Mouse (Mus musculus) right cerebral cortex, adult 18-20 months (tissue): ENCODE data around the gene Frmd7.
A peak's percentile ranks its signal among the peaks of the same experiment; 100 is the strongest.

ENCODE experiments used
- DNase-seq: peaks from one replicate; pipeline ENCODE4 v3.0.0; 2022; ENCODE audit warnings: mixed read lengths

Frmd7 gene

DNA sequence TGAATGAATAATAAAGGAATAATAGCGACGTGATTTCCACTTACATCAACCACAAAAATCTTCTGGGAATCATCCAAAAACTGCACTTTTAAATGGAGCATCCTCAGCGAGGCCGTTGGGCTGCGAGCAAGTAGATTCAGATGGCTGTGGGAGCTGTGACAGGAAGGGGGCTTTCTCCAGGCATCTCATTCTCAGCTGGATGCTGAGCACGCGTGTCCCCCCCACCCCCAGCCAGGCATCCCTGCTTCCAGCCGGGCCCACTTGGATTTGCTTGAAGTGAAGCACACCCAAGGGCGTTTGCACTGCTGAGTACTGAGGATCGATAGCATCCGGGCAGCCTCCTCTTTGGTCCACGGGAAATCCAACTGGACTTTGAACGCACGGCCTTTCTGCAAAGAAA is at the start of gene Frmd7:
TSS of gene Frmd7 (minus strand) at position 101 of the 400 bp plus-strand sequence.
- no peak for DNase-seq

DNA sequence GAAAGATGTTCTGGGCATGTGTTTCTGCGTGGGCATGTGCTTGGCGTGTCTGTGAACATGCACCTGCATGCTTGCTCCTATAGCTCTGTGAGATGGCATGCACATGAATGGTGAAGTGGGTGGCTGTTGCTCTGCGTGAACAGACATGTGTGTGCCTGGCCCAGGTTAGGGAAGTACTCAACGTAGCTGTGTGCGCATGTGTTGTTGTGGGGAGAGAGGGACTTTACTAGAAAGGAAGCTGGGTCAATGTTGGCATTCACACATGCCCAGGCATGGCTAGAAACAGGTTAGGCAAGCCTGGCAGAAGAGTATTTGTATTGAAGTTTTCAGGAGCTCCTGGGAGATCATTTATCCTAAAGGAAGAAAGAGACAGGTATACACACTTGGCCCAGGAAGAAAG is 48.8 kb upstream of the Frmd7 start:
- DNase-seq = no peak

DNA sequence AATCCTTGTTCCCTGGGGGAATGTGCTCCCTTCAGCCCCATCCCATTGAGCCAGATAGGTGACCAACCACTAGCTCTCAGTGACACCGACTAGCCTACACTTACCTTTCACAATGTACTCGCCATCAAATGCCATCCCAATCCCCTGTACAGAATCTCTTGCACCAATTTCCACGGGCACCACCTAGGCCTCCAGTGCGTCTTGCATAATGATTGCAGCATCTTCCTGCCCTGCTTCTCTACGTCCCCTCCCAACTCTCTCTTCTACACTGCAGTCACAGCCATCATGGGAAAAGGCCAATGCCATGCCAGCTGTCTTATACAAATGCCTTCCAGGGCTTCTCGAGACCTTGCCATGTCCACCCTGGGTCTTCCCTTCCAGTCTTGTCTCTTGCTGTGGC is 47.4 kb upstream of the Frmd7 start:
- DNase-seq = no peak

DNA sequence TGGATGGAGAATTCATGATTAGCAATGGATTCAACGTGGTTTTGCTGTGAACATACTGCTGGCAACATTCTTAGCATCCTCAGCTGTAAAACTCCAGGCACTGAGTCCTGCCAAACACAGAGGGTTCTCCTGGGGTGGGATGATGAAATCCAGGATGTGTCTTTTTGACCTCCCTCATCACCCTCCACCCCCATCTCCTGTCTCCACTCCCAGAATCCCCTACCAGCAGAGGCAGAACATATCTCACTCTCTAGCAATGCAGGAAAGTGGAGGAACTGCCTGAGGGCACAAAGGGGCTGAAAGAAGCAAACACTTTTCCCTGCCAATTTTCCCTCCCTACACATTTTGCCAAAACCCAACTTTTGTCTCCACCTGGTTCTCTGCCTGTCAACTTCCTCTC is 46.1 kb upstream of the Frmd7 start:
- no peak for DNase-seq

DNA sequence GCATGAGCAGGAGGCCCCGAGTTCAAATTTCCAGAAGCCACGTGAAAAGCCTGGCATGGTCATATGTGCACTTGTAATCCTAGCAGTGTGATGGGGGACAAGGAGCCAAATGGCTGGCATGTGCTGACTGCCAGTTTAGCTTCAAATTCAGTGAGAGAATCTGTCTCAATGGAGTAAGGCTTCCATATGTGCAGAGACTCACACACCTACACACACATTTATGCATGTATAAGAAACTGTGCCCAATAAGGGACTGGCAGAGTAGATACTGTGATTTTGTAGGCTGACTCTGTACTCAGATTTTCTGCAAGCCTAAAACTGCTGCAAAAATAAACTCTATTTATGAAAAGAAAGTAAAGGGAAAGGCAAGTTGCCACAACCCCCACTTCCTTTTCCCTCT is 35.9 kb upstream of the Frmd7 start:
- DNase-seq = peak; percentile 14

DNA sequence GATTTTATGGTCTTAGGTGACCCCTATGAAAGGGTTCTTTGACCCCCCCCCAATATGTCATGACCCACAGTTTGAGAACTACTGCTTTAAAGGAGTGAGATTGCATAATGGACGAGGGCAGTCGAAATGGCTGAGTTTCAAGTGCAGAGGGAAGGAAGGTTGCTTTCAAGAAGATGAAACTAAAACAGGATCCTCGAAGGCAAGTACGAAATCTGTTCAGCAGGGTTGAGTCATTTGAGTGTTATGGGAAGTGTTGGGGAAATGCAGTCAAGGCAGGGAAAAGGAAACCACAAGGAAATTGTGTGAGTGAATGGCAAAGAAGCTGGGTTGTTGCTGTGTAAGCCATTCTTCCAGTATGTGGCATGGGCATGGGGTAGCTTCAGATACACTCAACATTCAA is 29.6 kb upstream of the Frmd7 start:
- no peak for DNase-seq

DNA sequence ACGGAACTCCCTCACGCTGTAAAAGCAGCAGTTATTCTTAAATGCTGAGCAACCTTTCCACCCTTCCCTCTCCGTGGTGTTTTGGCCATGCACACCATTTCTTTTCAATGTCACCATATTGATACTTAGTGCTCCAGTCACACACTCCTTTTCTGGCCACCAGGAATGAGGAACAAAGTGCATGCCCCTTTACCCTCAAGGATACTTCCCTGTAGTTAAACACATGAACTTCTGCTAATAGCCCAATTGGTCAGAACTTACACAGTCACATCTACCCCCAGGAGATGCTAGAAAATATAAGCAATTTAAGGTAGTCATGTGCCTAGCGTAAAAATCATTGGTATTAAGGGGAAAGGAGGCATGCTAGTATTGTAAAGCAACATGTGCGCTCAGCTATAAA is 27.4 kb upstream of the Frmd7 start:
- no peak for DNase-seq

DNA sequence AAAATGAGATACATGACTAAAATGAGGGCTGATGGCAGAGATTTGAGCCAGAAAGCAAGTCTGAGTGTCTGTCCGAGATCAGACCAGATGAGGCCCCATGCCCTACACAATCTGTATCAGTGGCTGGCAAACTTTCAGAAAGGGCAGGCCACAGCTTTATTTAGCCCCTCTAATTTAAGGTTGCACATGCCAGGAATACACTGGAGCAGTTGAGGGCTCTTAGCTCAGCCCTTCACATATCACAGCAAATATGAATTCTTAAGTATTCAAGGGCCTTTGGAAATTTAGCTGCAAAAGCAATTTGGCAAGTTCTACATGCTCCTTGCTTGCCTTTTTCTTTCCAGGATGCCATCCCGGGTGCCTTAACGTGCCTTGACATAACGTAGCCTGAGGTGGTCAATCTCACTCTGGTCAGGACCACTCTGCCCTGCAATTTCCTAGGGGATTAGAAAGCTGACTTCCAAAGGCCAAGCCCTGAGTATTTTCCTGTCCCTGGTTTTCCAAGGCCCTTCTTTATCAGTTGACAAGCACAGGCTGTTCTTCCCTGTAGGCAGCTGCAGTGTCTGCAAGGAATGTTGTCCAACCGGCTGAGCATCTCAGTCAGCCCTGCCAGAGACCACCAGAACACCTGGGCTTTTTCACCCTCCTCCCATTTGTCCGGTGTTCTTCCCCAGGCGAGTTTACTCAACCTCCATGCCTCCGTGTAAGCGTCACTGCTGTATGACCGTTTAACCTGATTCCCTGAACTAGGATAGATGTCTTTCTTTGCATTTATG is 25.8 kb upstream of the Frmd7 start:
- no peak for DNase-seq

DNA sequence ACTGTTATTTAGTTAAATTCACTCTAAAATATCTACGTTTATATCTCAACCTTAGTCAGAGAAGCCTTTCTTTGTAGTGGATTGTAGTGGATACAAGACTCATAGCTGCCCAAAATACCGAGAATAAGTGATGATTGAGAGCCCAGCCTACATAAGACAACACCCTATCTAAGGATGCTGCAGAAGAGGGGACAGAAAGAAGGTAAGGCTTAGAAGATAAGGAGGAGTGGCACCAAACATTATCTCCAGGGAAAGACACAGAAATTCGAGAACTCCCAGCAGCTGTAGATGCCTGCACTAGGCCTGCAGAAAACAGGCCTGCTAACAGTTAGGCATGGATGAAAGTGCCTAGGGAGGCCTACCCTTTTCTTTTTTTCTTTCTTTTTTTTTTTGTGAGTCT is 22.6 kb upstream of the Frmd7 start:
- DNase-seq = no peak

DNA sequence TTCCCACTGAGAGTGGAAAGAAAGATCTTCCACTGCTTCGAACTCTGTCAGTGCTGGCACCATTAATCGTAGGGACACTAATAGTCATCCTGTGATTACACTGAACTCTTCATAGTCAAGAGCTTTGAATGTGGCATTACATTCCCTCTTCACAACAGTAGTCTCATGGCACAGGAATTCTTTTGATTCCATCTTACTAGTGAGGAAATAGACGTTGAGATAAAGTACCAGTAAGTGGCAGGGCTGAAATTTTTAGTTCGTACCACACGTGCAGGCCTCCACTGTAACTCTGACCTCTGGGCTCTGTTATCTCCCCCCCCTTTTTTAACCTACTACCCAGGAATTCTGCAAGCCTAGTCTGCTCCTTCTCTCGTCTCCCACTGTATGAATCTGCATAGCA is 20.4 kb upstream of the Frmd7 start:
- DNase-seq = no peak

DNA sequence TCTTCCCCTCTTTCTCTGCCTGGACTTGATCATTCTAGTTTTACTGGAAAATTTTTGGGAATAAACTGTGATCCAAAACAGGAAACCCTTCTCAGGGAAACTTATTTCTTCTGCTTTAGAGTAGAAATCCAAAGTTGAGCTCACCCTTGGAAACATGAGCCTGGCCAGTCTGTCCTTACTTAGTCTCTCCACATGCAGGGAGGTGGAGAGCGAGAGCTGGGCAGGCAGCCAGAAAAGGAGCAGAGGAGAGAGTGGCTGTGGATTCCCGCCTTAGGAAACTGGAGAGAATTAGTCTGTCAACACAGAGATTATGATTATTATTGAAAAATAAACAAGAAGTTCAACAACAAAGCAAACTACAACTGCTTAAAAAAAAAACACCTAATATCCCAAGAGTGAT is 6.1 kb upstream of the Frmd7 start:
- DNase-seq = no peak

DNA sequence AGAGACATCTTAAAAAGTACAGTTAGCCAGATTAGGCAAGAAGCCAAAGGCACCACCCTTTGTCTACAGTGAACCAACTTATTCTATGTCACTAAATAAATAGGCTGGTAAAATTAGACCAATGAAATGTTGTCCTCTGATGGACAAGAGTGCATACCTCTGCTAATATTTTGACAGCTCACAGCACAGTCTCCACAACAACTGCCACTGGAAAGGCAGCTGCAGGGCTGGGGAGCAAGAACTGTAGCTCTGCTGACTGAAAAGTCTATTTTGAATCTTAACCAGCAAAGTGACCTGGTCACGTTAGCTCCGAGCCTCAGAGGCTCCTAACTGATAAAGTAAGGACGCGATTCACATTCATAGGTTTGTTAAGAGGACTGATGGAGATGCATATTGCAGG is 5.6 kb upstream of the Frmd7 start:
- no peak for DNase-seq

DNA sequence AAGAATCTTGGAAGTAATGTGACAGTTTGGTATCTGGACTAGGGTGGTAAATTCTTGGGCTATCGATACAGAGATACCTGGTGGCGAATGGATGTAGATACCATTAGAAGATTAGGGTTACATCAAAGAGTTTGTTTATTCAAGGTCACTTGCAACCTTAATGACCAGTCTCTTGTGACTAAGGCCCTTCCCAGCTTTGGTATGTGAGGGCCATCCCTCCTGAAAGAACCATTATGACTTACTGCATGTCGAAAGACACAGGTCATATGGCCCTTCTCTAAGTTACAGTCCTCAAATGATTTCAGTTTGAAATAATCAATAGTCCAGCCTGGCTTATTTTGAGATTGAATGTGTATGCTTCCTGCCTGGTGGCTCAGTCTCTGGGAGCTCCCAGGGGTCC is 5.4 kb downstream of the Frmd7 start:
- DNase-seq = no peak

DNA sequence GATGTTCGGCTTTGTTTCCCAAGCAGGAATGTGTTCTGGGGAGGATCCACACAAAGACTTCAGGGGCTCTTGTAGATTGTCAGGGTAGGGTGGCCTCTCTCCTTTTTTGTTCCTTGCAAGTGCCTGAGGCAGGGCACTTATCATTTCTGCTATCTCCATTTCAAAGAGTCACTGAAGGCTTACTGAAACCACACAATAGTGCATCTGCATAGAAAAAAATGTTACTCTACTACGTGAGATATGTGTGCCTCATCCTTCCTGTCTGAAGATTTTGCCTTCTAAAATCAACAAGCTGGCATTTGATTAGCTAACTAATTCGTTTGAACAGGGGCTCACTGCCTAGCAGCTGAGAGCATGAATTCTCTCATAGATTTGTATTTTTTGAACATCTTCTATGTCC is 12.2 kb downstream of the Frmd7 start:
- DNase-seq = no peak

DNA sequence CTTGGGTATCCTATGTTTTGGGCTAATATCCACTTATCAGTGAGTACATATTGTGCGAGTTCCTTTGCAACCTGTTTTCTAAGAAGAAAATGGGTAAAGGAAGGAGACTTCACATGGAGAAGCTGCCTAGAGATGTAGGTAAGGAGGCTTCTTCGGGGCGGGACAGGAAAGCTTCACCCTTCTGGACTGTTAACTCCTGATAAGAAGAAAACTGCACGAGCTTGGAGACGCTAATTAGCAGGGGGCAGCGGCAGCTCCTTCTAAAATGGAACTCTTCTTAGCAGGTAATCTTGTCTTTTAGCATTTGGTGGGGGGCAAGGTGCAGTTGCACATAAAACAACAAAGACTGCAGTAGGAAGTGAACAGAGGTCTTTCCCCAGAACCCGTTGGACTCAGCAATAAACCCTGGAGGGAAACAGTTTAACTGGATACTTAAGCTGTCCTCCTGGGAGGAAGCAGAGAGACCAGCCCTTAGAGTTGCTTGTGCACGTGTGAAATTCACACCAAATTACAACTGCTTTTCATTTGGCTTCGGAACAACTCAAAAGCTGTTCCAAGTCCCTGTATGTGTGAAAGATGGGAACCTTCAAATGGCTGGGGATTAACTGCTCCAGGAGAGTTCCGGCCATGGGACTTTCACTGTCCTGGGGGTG is 15.5 kb downstream of the Frmd7 start:
- DNase-seq = no peak

DNA sequence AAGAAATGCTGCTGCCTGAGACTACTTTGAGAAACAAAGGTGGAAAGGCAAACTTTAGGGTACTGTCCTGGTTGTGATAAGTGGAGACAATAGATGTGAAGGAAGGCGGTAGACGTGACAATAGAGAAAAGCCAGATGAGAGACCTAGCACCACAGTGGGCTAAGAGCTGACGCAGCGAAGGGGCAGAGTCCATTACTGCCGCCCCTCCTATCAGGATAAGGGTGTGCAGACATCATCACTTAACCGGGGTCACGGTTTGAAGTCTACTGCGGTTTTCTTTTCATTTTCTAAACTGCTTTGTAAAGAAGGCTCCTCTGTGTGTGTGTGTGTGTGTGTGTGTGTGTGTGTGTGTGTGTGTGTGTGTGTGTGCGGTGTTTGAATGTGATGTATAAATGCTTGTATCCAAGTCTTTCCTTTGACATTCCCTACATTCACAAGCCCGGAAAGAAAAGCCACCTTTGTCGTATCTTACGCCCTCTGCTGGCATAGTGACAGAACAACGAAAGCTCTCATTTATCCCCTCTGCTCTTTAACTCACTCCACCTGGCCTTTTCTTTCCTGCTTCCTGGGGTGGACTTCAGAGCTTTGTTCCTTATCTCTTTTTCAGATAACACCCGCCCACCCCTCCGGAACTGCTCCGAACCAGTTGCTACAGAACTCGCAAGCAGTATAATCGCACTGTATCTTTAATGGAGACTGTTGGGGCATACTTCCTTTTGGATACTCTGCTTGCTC is 17.7 kb downstream of the Frmd7 start:
- peak; percentile 1 for DNase-seq

DNA sequence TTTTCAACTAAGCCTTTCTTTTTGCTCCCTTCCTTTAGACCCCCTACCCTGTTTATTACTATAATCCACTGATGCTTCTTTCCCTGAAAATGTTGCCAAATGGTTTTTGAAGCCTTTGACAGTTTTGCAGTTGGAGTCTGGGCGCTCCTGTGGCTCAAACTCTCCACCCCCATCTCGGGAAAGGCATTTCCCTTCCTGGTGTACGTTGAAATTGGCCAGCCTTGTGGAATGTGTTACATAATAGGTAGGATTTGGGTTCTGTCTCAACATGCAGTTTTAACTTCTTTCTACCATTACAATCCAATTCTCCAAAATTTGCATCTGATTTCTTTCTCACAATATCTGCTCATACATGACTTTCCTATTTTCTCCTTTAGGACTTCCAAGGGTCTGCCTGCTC is 23.8 kb downstream of the Frmd7 start:
- DNase-seq = no peak

DNA sequence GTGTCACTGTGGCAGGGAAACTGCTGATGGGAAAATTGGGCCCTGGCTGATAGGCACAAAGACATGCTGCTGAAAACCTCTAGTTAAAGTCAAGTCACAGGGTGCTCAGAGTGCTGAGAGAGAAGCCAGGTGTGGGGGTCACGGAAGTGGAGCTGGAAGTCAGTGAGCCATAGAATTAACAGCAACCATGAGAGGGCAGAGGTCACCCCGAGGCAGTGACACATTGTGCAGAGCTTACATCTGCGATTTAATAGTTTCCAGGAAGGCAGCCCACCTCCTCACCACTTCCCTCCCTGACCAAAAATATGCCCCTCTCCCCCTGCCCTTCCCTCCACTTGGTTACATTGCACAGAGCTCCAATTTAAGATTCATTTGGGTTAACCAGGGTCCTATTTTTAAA is 25.1 kb downstream of the Frmd7 start:
- no peak for DNase-seq

DNA sequence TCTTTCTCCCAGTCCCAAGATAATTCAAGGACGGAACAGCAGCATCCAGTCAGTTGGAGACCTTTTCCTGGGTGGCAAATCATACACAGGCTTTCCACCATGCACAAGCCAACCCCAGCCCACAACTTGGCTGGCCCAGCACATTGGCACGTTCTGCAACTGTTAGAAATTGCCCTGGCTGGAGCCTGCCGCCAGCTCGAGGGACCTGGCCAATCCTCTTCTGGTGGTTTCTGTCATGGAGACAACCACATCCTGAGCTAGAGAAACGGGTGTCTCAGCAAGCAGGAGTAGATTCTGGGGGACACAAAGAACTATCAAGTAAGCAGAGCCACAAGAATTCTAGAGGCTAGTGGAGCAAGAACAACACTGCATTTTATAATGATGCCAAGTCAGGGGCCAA is 32.6 kb downstream of the Frmd7 start:
- no peak for DNase-seq

DNA sequence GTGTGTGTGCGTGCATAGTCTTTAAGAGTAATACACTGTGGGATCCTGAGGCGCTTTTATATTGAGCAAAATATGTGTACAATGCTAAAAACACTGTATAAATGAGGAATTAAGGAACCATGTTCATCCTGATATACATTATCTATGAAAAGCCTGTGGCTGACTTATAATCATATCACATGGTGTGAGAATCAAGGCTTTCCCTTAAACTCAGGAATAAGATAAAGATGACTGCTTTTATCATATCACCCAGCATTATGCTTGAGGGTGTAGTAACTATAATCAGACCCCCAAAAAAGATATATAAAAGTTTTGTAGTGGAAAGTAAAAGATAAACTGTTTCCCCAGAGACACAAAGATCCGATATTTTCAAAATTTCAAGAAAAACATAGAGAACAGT is 39.0 kb downstream of the Frmd7 start:
- DNase-seq = no peak

DNA sequence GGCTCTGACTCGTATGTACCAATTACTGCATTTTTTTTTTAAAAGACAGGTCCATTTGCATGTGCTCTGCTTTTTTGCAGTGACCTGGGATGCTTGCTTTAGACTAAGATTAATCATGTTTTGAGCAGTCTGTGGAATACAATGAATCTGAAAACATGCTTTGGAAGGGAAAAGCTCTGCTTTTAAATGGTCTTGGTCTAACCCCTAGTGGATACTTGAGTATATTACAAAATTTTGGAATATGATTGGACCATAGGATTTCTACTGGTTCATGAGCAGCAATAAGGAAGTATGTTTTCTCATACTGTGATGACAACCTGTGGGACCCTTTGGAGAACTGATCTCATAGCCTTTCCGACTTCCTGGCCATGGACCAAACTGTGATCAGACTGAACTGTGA is 54.5 kb downstream of the Frmd7 start:
- DNase-seq = no peak

DNA sequence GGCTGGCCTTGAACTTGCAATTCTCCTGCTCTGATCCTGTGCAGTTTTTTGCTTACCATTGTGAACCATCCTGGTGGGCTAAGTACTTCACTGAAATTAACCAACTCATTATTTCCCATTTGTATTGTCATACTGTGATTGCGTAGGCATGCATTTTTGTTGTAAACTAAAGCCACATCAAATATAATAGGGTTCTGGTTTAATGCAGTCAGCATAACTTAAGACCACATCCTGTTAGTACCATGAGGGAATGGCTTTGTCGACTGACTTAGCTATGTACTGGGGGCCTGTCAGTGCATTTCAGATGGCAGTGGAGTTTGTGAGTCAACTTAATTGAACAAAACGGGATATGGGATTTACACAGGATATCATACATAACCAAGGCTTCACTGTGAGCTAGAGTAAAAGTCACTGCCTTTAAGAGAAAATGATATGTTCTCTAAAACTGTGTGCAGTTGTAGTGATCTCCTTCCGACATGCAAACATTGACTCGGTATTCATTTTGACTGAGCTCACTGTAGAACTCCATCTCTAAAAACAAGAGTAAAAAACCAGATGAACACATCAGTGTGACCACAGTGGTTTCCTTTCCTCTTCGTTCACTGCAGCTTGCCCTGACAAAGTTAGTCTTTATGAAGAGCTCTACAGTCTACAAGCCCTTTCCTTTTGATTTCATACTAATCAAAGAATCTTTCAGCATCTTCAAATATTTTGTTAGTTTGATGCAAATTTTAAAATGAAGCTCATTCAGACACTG is 68.1 kb downstream of the Frmd7 start:
- no peak for DNase-seq

DNA sequence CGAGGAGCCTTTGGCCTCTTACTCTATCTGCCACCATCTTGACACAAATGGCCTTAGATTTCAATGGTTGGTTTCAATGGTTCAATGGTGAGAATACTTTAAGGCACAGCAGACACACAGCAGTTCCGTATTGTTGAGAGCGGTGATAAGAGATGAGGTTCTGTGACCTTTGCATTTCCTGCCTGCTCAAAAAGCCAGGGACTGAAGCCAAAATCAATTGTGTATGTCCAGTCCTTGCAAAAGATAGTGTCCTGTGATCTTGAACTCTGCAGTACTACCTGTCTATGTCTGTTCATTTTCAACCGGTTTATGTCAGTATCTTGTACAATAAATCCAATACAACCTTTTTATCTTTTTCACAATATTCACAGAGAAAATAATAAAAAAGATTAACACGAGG is 77.8 kb downstream of the Frmd7 start:
- no peak for DNase-seq
